Mouse (Mus musculus) brain, embryonic 14.5 days (tissue): Measurements from ENCODE around the gene Snrpd3.

Source experiments
- CTCF ChIP-seq: fragments of 200-500 bp; IDR thresholded peaks from 2 replicates; pipeline ENCODE4 v1.5.1; 2012; ENCODE audit warnings: inconsistent platforms, mild to moderate bottlenecking, moderate library complexity, borderline replicate concordance; ENCODE audit not compliant: insufficient read depth, insufficient read length; ENCODE audit errors: extremely low read depth
- POLR2A ChIP-seq: fragments of 200-500 bp; IDR thresholded peaks from 2 replicates; pipeline ENCODE4 v1.6.1; 2012; ENCODE audit warnings: mild to moderate bottlenecking, inconsistent platforms, borderline replicate concordance; ENCODE audit not compliant: poor library complexity, insufficient read depth, insufficient read length, severe bottlenecking; ENCODE audit errors: extremely low read depth

- TF ChIP-seq POLR2A (no peak), CTCF (no peak)
Observed at GRCm38 (mm10) chr10:75536123-75536522, 18.8 kb downstream of the Snrpd3 start.
